Mouse (Mus musculus) ovary, postnatal 14 days (tissue): Measurements from ENCODE around the gene Slc4a8.

Experiments used
- DNase-seq: peaks from one replicate; pipeline ENCODE4 v3.0.0; 2022; ENCODE audit warnings: low spot score

Slc4a8 gene

GRCm38 (mm10) chr15:100832144-100832543 is 70.6 kb downstream of the Slc4a8 start:
- DNase-seq: no peak

- no peak for DNase-seq
Measured at GRCm38 (mm10) chr15:100832784-100833183, 71.2 kb downstream of the Slc4a8 start.

- DNase-seq: no peak
Measured at GRCm38 (mm10) chr15:100836729-100837128, 75.2 kb downstream of the Slc4a8 start.

DNA sequence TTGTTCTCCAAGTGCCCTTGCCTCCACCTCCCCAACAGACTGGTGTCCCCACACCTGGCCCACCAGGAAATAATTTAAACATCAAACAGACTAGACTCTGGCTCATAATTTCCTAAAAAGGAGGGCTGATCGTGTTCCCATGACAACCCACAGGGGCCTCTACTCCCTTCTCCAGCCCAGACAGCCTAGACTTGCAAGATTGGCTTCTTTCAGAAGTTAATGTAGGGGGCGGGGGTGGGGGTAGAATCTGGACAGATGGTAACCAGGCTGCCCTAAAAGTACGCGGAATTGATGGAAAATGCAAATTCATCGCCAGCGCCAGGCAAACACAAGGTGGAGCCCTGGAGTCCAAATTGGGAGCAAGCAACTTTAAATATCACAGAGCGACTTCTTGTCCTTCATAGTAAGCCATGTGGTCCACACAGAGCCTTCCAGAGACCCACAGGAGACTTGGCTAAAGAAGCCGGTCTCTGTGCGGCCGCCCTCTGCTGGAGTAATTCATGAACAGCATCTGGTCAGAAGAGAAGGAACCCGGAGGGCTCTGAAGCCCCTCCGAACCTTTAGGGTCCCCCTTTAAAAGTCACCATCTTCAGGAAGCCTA is 77.2 kb downstream of the Slc4a8 start:
- DNase-seq: peak; percentile 49

DNA sequence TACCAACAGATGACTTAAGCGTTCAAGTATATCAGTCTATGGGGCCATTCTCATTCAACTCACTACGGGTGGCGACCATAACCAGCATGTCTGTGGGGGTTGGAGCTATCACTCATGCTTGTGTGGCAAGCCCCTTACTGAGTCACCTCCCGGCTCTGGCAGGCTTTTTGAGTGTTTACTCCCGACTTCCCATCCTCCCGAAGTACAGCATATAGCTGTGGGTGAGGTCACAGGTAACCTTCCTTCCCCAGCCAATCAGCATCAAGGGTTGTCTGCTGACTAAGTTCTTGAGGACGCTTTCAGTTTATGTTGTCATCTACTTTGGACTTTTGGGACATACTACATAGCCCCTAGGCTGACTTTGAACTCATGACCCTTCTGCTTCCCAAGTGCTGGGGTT is 82.8 kb downstream of the Slc4a8 start:
- no peak for DNase-seq

- DNase-seq: no peak
Measured at GRCm38 (mm10) chr15:100845049-100845879, 83.7 kb downstream of the Slc4a8 start.

DNA sequence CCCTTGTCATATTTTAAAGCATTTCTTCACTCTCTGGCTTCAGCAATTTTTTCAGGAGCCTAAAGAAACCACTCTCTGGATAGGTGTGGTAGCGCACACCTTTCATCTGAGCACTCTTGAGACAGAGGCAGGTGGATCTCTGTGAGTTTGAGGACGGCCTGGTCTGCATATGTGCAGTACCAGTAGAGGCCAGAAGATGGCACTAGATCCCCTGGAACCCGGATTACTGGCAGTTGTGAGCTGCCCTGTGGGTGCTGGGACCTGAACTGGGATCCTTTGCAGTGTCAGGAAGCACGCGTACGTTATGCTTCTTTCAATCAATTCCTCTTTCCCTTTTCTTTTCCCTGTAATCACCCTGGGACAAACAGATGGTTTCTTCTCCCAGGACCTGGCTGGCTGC is 85.6 kb downstream of the Slc4a8 start:
- DNase-seq: no peak

GRCm38 (mm10) chr15:100857586-100857985 is 96.0 kb downstream of the Slc4a8 start:
- no peak for DNase-seq

GRCm38 (mm10) chr15:100860856-100861255 is 99.3 kb downstream of the Slc4a8 start:
- DNase-seq: no peak

- no peak for DNase-seq
Measured at GRCm38 (mm10) chr15:100865556-100865955, 104.0 kb downstream of the Slc4a8 start.

- no peak for DNase-seq
Measured at GRCm38 (mm10) chr15:100869558-100869957, 108.0 kb downstream of the Slc4a8 start, which contains the start of gene Scn8a. Gene Scn8a, plus strand, starts transcription at chr15:100869858.

DNA sequence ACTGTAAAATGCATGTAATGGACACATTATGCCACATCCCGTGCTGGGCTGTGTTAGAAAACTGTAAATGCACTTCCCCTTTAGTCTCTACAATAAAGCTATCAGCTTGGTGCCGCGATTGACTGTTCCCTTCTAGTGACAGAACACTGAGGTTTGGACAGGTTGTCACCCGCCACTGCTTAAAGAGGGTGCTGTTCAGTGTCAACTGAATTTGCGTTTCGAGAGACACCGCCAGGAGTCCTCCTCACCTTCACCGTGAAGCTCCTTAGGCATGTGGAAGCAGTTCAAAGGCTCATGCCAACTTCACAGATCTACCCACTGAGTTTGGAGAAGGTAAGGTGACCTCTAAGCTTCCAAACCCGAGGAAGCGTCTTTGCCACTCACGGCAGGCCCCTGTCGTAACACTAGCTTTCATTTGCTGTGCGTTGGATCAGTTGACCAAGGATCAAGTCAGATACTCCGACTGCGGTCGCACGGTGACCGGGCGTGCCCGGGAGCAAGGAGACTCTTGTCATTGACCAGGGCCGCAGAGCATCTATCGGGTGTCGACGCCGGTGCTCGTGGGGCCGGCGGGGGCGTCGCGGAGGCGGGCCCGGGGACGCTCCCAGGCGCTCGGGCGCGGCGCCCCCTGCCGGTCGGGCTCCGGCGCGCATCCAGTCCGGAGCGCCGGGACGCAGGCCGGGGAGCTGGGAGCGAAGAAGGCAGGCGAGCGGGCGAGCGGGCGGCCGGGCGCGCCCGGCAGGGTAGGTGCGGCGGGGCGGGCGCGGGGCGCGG is 108.6 kb downstream of the Slc4a8 start:
- DNase-seq: peak; percentile 44

DNA sequence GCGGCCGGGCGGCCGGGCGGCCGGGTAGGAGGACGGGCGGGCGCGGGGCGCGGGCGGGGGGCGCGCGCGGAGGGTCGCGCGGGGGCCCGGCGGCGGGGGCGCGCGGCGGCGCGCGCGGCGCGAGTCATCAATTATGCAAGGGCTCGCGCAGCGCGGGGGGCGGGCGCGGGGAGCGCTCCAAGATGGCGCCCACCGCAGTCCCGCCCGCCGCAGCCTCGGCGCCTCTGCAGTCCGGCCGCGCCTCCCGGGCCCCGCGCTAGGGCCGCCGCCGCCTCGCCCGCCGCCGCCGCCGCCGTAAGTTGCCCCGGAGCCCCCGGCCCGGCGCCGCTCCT is 109.2 kb downstream of the Slc4a8 start:
- DNase-seq: peak; percentile 5

DNA sequence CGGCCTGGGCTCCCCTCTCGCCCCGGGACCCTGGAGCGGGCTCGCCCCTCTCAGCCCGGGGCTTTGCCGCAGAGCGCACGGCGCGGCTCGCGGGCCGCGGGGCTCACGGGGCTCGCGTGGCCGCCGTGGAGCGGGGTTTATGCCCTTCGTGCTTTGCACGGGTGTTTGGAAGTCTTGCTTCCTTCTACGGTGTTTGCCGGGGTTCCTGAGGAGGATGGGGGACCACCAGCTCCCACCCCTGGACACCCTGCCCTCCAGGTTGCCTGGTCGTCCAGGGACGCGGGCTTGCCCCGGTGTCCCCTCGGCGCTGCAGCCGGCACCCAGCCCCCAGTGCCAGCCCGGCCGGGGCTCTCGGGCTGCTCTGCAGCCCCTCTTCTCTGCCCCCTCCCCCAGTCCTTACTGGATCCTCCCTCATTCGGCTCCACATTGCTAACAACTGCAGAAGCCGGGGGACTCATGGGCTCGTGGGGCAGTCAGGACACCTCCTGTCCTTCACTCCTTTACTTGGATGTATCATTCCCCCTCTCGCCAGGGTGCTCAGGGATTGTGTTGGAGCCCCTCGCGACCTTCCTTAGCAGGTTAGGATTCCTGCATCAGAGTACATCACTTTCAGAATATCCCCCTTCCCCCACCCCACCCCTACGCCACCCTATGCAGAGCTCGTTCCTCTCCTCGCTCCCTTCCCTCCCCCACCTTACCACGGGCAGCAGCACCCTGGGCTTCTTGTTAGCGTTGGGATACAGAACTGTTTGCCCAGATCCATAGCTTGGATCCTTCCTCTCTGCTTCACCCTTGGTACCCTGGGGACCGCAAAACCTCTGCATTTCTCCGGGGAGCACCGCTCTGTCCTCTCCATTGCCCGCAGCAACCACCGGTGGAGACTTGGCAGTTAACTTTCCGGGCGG is 109.8 kb downstream of the Slc4a8 start:
- DNase-seq: no peak

DNA sequence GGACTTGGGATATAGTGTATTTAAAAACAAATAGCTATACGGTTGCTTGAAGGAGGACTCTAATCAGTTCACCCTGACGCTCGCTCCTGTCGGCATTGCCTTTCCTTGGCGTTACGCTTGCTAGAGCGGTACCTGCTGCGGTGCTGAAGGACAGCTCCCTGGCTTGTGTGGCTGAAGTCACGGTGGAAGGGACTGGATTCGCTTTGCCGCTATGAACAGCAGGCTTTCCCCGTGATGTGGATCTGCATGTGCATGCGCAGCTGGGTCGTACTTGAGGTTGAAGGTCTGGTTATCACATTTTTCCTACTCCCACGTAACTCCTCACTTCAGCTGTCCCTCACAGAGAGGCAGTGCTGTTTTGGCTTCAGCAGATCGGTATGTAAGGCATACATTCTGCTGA is 111.6 kb downstream of the Slc4a8 start:
- peak; percentile 75 for DNase-seq
